Mouse (Mus musculus): ENCODE measurements around the gene Tnik. TPM values are rescaled to one million over a fixed set of nuclear protein-coding genes. Genes with fewer than 3 reads are reported as not detected.

Tnik gene
- total RNA-seq (2022), result 100 to 1,000 TPM; 186 to 199 (median 198) TPM

DNA sequence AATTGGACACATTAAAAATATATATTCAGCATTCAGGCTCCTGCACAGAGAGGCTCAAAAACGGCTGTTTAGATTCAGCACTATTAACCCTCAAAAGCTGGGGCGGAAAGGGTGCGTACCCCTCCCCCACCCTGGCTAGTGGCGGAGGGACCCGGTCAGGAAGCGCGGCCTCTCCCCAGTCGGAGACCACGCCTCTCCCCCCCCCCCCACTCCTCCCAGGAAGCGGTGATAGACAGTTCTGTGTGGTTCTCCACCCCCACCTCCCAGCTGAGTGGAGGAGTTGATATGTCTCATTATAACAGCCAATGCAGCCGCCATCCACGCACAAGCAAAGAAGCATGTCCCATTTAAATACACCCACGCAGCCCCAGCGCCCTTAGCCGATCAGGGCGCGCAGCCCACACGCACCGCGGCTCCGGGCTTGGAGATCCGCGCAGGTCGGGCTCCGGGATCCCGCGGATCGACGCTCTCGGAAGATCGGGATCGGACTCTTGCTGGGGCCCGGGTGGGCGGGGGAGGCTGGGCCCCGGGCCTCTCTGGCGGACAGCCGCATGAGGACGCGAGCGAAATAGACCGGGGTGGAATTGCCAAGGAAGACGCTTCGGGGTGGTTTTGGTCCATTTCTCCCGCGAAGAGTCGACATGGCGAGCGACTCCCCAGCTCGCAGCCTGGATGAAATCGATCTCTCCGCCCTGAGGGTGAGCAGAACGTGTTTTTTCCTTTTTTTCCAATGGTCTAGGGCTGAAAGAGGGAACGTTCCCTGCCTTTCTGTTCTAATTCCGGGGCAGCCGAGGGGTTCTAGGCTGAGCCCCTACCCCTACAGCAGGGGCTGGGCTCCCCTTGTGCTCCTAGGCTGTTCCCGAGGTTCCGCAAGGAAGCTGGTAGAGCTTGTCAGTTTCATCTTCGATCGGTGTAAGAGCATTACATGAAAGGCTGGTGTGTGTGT lies at the start of gene Tnik:
Gene Tnik (plus strand): TSS at position 213 of the 946 bp plus-strand sequence.
- peak; percentile 85 to 96 for DNase-seq (ENCODE audit: low spot score in 2 of 2)

GRCm38 (mm10) chr3:28214886-28215311 lies 48.1 kb upstream of the Tnik start:
- DNase-seq (ENCODE audit: low spot score in 2 of 2), result no peak

DNA sequence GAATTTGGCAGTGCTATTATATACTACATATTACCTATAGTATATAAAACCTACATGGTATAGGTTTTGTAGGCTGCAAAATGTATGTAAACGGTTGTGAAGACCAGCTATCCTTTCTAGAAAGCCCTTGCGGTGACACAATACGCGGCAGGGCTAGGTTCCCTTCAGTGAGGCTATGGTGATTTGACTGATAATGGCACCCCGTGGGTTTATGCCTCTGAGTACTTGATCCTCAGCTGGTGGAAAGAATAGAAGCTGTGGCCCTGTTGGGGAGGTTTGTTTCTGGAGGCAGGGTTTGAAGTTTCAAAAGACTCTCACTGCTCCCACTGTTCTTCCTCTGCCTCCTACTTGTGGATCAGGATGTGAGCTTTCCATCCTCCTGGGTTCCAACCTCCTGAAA lies 46.0 kb upstream of the Tnik start:
- DNase-seq (ENCODE audit: low spot score in 2 of 2), result no peak

DNA sequence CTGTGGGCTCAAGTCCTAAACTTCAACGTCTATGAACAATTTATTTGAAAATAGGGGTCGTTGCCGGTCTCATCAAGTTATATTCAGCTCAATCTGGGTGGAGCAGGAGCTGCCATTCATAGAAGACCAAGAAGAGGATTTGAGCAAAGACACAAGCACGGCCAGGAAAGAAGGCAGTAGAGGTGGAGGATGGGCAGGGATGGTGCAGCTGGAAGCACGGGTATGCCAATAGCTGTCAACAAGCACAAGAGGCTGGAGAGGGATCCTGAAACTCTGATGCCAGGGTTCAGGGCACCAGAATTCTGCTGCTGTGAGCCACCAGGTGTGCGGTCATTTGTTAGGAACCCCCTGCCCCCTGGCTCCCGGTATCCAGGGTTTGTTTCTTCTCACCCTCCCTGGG lies 43.5 kb upstream of the Tnik start:
- no peak for DNase-seq (ENCODE audit: low spot score in 2 of 2)

DNA sequence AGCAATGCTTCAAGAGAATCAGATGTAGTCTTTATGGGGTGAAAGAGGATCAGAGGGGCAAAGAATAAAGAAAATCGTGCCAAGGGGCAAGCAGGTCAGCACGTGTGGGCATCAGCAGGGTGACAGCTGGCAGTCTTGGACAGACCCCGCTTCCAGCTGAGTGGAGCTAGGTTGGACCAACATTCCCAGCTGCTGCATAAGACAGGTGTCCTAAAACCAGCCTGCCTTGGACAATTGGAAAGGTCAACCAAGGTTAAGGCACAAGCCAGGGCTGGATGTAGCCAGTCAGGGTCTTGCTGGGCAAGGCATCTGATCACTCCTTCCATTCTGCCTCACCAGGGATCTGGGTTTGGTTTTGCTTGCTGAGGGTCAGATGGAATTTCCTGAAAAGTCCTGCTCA lies 43.0 kb upstream of the Tnik start:
- DNase-seq (ENCODE audit: low spot score in 2 of 2), result no peak

- DNase-seq (ENCODE audit: low spot score in 2 of 2), result no peak
These were observed 38.3 kb upstream of the Tnik start for GRCm38 (mm10) chr3:28224437-28225356.

GRCm38 (mm10) chr3:28225357-28225905 lies 37.6 kb upstream of the Tnik start:
- peak in 1 of 2 experiments; percentile 15 for DNase-seq (ENCODE audit: low spot score in 2 of 2)

GRCm38 (mm10) chr3:28226181-28226580 lies 36.8 kb upstream of the Tnik start:
- no peak for DNase-seq (ENCODE audit: low spot score in 2 of 2)

GRCm38 (mm10) chr3:28228930-28229329 lies 34.1 kb upstream of the Tnik start:
- DNase-seq (ENCODE audit: low spot score in 2 of 2), result no peak

- DNase-seq (ENCODE audit: low spot score in 2 of 2), result no peak
These were observed 33.5 kb upstream of the Tnik start for GRCm38 (mm10) chr3:28229503-28229902.

GRCm38 (mm10) chr3:28232885-28233284 lies 30.1 kb upstream of the Tnik start:
- DNase-seq (ENCODE audit: low spot score in 2 of 2), result no peak

DNA sequence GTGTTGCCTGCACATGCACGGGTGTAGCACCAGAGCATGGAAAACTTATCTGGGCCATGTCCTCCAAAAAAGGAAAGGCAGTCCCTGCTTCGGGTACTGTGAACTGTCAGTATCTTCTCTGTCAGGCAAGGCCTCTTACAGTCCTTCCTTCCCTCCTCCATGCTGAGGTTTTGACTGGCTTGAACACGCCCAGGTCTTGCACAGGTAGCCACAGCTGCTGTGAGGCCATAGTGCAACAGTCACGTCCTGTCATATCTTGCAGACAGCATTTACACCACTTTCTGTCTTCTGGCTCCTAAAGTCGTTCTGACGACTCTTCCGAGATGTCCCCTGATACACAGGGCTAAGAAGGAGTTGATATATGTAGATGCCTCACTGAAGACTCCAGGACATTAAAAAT lies 28.8 kb upstream of the Tnik start:
- DNase-seq (ENCODE audit: low spot score in 2 of 2), result no peak

DNA sequence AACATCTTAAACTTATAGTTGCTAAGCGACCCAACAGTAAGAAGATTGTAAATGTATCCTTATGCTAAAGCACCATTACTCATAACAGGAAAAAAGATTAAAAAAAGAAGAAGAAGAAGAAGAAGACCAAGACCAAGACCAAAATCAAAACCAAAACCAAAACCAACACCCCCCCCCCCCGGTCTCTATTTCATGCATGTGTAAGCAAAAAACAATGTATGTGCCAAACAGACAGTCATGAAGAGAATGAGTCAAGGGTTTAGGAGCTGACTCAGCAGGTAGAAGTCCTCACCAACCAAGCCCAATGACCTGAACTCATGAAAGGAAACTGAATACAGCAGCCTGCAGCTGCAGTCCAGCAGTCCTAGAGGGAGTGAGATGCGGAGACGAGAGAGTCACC lies 26.3 kb upstream of the Tnik start:
- no peak for DNase-seq (ENCODE audit: low spot score in 2 of 2)

- no peak for DNase-seq (ENCODE audit: low spot score in 2 of 2)
These were observed 24.9 kb upstream of the Tnik start for GRCm38 (mm10) chr3:28238136-28238535.

- peak in 1 of 2 experiments; percentile 45 for DNase-seq (ENCODE audit: low spot score in 2 of 2)
These were observed 20.5 kb upstream of the Tnik start for GRCm38 (mm10) chr3:28242561-28242960.

GRCm38 (mm10) chr3:28244244-28244890 lies 18.6 kb upstream of the Tnik start:
- DNase-seq (ENCODE audit: low spot score in 2 of 2), result no peak

- DNase-seq (ENCODE audit: low spot score in 2 of 2), result no peak
These were observed 14.6 kb upstream of the Tnik start for GRCm38 (mm10) chr3:28248255-28248957.

DNA sequence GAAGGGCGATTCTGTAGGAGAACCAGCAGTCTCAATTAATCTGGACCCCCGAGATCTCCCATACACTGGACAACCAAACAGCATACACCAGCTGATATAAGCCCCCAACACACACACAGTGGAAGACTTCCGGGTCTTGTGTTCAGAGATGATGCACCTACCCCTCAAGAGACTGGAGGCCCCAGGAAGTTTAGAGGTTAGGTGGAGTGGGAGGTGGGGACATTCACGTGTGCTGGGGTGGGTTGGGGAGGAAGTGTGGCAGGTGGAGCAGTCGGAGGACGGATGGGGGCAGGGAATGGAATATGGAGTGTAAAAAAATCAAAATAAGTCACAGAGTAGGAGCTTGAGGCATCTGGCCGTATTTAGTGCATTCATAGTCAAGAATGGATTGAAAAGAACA lies 7.3 kb upstream of the Tnik start:
- no peak for DNase-seq (ENCODE audit: low spot score in 2 of 2)

DNA sequence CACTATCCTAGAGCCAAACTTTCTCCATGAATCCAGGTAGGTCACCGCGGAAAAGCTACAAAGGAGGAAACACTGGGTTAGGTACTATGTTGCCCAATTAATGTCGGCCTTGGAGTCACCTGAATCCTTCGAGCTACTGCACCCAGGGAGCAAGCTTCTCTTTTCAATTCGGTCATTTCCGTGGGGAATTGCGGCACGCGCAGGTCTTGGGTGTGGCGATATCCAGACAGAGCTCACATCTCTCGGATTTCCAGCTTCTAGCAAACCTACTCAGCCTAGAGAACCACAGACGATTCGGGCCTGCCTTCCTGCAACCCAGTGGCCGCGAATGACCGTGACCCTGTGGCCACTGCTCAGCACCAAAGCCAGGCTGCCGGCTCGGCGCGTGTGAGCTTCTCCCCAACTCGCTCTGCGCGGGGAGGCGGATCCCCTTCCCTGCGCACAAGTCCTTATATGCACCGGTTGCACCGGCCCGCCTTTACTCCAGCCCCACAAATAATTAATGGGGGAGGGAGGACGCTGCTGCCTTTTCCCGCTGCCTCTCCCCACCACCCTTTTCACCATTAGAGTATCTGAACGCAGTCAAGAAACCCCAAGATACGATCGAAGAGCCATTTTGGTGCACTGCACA lies 528 bp upstream of the Tnik start:
- DNase-seq (ENCODE audit: low spot score in 2 of 2), result peak in 1 of 2 experiments; percentile 65
